Mouse (Mus musculus): ENCODE results near the gene Fbxw8. TPM values are rescaled to one million over a fixed set of nuclear protein-coding genes. Genes with fewer than 3 reads are reported as not detected.

The Fbxw8 gene
- polyA plus RNA-seq, 1 experiment from 2014 or later, result 7.1 TPM

DNA sequence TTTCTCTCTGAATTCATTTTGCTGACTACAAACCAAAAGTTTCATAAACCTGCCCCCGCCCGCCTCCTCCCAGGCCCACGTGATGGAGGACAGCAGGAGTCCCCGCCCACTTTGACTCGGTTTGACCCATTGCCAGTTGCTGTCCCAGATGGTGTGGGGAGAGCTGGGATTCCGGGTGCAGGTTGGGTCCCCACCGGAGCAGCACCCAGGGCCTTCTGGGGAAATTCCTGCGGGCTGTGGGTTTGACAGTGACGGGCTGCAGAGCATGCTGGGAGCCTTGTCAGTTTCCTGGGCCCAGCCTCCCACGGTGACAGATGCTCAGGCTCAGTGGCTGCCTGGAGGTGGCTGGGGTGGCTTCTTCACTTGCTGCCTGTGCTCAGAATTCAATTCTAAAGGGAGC, 125.8 kb downstream of the Fbxw8 start:
- Histone ChIP-seq H3K4me1 (ENCODE audit: insufficient read depth) (peaks cover 5% of the 10 kb centered on the region), H3K4me2 (ENCODE audit: low read depth, low read length) (peak overlapping the region; percentile 80), H3K27me3 (ENCODE audit: insufficient read depth, low read length) (peaks cover 55% of the 10 kb centered on the region), H3K36me3 (replicated peaks; ENCODE audit: insufficient read depth, low read length) (no peaks in the 10 kb centered on the region), H3K9ac (replicated peaks) (peak overlapping the region; percentile 26; the same call in 1 of the 2 replicates), H3K4me3 (ENCODE audit: low read depth, low read length) (peak overlapping the region; percentile 50), H3K9me3 (ENCODE audit: low read length) (no peaks in the 10 kb centered on the region), H3K27ac (ENCODE audit: low read depth) (no peak overlapping the region)
- TF ChIP-seq CTCF (IDR thresholded peaks at IDR 0.05; ENCODE audit: low read depth) (no peak), EP300 (IDR thresholded peaks at IDR 0.05; ENCODE audit: low read depth) (no peak)
- ATAC-seq (0 out of 2 replicates have a peak, but pooled peaks have one; percentile 21), DNase-seq (no peak)
- 2% methylated on average over 10 of the region's 10 CpGs for WGBS (ENCODE audit: insufficient replicate concordance)

DNA sequence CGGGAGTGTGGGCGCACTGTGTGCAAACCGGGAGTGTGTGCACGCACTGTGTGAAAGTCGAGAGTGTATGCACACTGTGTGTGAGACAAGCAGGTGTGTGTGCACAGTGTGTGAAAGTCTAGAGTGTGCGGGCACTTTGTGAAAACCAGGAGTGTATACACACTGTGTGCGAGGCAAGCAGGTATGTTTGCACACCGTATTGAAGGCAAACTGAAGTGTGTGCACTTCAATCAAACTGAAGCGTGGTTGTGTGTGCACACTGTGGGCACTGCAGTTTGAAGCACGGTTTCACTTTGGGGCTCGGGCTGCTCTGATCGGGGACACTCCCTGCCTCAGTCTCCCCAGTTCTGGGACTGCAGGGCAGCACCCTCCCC, 126.2 kb downstream of the Fbxw8 start:
- TF ChIP-seq EP300 (IDR thresholded peaks at IDR 0.05; ENCODE audit: low read depth) (no peak), CTCF (IDR thresholded peaks at IDR 0.05; ENCODE audit: low read depth) (no peak)
- peak overlapping the region; percentile 26; the same call in 1 of the 2 replicates for H3K9ac ChIP-seq (replicated peaks)
- no peak overlapping the region for H3K27ac ChIP-seq (ENCODE audit: low read depth)
- H3K9me3 ChIP-seq (ENCODE audit: low read length), result no peaks in the 10 kb centered on the region
- DNase-seq (no peak), ATAC-seq (peak; percentile 12; the same call in 1 of the 2 replicates)
- no peaks in the 10 kb centered on the region for H3K36me3 ChIP-seq (replicated peaks; ENCODE audit: insufficient read depth, low read length)
- H3K4me3 ChIP-seq (ENCODE audit: low read depth, low read length), result peak overlapping the region; percentile 50
- under 1% methylated on average over 12 of the region's 12 CpGs for WGBS (ENCODE audit: insufficient replicate concordance)
- H3K4me2 ChIP-seq (ENCODE audit: low read depth, low read length), result peak overlapping the region; percentile 80
- peaks cover 55% of the 10 kb centered on the region for H3K27me3 ChIP-seq (ENCODE audit: insufficient read depth, low read length)
- peaks cover 5% of the 10 kb centered on the region for H3K4me1 ChIP-seq (ENCODE audit: insufficient read depth)

DNA sequence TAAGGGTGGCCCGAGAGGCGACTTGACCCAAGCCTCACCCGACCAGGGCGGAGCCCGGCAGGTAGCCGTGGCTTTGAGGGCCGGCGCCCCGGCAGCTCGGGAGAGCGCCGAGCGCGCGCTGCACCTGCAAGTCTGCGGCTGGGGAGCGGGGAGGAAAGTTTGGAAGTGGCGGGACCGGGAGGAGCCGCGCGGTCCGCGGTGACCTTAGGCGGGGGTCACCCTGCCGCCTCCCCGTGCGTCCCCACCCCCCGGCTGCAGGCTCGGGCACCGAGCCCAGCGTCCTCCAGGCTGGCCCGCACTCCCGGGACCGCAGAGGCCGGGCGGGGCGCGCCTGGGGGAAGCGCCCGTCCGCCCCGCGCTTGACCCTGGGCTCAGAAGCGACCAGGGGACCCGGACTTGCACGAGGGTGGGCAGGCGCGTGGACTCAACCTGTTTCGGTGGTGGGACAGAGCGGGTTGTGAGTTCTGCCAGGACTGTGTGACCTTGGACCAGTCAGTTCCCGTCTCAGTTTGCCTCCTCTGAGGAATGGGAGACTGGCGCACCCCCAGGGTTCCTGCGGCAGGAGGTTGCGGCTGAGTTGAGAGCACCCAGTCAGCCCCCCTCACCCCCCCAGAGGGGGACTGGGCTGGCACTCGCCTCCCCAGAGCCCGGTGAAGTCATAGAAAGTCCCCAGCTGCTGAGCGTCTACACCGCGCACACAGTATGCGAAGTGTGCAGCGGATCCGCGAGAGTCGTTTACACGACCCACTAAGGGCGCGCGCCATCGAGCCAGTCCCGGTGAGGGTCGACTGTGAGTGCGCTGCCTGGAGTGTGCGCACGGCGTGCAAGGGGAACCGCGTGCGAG, 126.9 kb downstream of the Fbxw8 start:
- Histone ChIP-seq H3K36me3 (replicated peaks; ENCODE audit: insufficient read depth, low read length) (no peaks in the 10 kb centered on the region), H3K9ac (replicated peaks) (no peak overlapping the region), H3K4me3 (ENCODE audit: low read depth, low read length) (peak overlapping the region; percentile 50), H3K4me2 (ENCODE audit: low read depth, low read length) (peak overlapping the region; percentile 80), H3K9me3 (ENCODE audit: low read length) (no peaks in the 10 kb centered on the region), H3K27ac (ENCODE audit: low read depth) (no peak overlapping the region), H3K4me1 (ENCODE audit: insufficient read depth) (peaks cover 5% of the 10 kb centered on the region), H3K27me3 (ENCODE audit: insufficient read depth, low read length) (peaks cover 55% of the 10 kb centered on the region)
- TF ChIP-seq CTCF (IDR thresholded peaks at IDR 0.05; ENCODE audit: low read depth) (no peak), EP300 (IDR thresholded peaks at IDR 0.05; ENCODE audit: low read depth) (no peak)
- WGBS (ENCODE audit: insufficient replicate concordance), result under 1% methylated on average over 63 of the region's 79 CpGs
- DNase-seq (no peak), ATAC-seq (peak; percentile 6; the same call in 1 of the 2 replicates)

DNA sequence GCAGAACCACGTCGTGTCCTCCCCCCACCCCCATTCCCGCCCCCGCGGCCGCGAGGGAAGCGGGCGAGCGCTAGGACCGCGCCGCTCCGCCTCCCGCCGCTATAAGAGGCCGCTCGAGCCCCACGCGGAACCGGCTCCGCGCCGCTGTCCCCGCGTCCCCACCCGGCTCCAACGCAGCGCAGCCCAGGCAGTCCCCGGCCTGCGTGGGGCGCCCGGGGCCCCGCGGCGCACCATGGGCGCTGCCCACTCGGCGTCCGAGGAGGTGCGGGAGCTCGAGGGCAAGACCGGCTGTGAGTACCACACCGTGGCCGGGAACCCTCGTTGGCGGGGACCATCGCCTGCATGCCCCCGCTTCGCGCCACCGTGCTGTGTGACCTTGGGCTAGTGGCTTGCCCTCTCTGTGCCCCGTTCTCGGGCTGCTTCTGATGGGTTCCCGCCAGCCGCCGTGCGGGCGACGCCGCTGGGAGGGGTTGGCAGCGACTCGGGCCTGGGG, 127.5 kb downstream of the Fbxw8 start, which contains the start of gene Tesc:
Tesc (plus strand) TSS at position 46 of the 493 bp plus-strand sequence.
- Histone ChIP-seq H3K4me2 (ENCODE audit: low read depth, low read length) (peak within 1 kb of the TSS; percentile 80), H3K27me3 (ENCODE audit: insufficient read depth, low read length) (peaks cover 55% of the 10 kb centered on the region), H3K9ac (replicated peaks) (no peak within 1 kb of the TSS), H3K9me3 (ENCODE audit: low read length) (no peaks in the 10 kb centered on the region), H3K4me1 (ENCODE audit: insufficient read depth) (peaks cover 5% of the 10 kb centered on the region), H3K4me3 (ENCODE audit: low read depth, low read length) (peak within 1 kb of the TSS; percentile 50), H3K36me3 (replicated peaks; ENCODE audit: insufficient read depth, low read length) (no peaks in the 10 kb centered on the region), H3K27ac (ENCODE audit: low read depth) (no peak within 1 kb of the TSS)
- no peak for DNase-seq
- no peak for TF ChIP-seq EP300 (IDR thresholded peaks at IDR 0.05; ENCODE audit: low read depth)
- 1% methylated on average over 35 of the region's 63 CpGs for WGBS (ENCODE audit: insufficient replicate concordance)
- no peak for ATAC-seq

DNA sequence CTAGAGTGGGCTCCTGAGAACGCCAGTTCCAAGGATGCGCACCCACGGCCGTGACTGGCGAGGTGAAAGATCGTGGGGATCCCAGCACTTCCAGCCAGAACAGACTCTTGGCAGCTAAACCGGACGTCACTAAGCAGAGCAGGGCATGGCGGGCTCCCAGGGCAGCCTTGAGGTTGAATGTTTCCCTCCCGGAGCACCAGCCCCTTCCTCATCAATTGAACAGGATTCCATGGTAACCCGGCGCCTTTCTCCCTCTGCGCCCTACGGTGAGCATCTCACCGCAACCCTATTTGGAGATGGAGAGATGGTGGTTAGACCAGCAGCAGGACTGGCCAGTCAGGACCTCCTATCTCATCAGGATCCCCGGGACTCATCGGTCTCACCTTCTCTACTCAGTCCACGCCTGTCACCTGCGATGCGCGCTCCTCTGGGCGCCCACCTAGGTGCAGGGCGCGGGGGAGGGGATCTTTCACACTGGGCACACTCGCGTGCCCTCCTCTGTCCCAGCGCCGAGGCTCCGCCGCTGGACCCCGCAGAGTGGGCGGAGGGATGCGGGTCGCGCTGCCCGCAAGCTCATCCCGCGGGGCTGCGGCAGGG, 128.1 kb downstream of the Fbxw8 start:
- WGBS (ENCODE audit: insufficient replicate concordance), result 3% methylated on average over 38 of the region's 39 CpGs
- ATAC-seq (no peak), DNase-seq (no peak)
- no peak for TF ChIP-seq CTCF (IDR thresholded peaks at IDR 0.05; ENCODE audit: low read depth)
- no peak for TF ChIP-seq EP300 (IDR thresholded peaks at IDR 0.05; ENCODE audit: low read depth)
- Histone ChIP-seq H3K27ac (ENCODE audit: low read depth) (no peak overlapping the region), H3K4me1 (ENCODE audit: insufficient read depth) (peaks cover 5% of the 10 kb centered on the region), H3K9me3 (ENCODE audit: low read length) (no peaks in the 10 kb centered on the region), H3K9ac (replicated peaks) (no peak overlapping the region), H3K4me2 (ENCODE audit: low read depth, low read length) (peak overlapping the region; percentile 80), H3K27me3 (ENCODE audit: insufficient read depth, low read length) (peaks cover 55% of the 10 kb centered on the region), H3K4me3 (ENCODE audit: low read depth, low read length) (peak overlapping the region; percentile 50), H3K36me3 (replicated peaks; ENCODE audit: insufficient read depth, low read length) (no peaks in the 10 kb centered on the region)

DNA sequence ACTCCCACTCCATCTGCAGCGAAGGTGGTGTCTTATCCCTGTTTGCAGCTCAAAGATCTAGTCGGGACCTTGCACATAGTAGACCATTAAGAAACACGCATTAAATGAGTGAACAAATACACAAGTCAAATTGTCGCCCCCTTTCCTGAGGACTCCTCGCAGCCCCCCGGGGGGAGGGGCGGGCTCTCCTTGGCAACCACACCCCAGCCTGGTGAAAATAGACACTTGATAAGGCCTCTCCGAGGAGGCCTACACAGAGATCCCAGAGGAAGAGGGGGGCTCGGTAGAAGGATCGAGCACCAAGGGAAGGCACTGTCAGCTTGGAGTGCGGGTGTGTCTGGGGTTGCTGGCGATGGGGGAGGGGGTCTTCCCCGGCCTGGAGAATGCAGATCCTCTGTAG, 128.9 kb downstream of the Fbxw8 start:
- H3K4me1 ChIP-seq (ENCODE audit: insufficient read depth), result peaks cover 5% of the 10 kb centered on the region
- no peak overlapping the region for H3K4me3 ChIP-seq (ENCODE audit: low read depth, low read length)
- H3K36me3 ChIP-seq (replicated peaks; ENCODE audit: insufficient read depth, low read length), result no peaks in the 10 kb centered on the region
- H3K9me3 ChIP-seq (ENCODE audit: low read length), result no peaks in the 10 kb centered on the region
- WGBS (ENCODE audit: insufficient replicate concordance), result 7% methylated on average over 13 of the region's 13 CpGs
- no peak overlapping the region for H3K4me2 ChIP-seq (ENCODE audit: low read depth, low read length)
- TF ChIP-seq CTCF (IDR thresholded peaks at IDR 0.05; ENCODE audit: low read depth) (no peak), EP300 (IDR thresholded peaks at IDR 0.05; ENCODE audit: low read depth) (no peak)
- ATAC-seq (no peak), DNase-seq (no peak)
- peaks cover 55% of the 10 kb centered on the region for H3K27me3 ChIP-seq (ENCODE audit: insufficient read depth, low read length)
- H3K9ac ChIP-seq (replicated peaks), result no peak overlapping the region
- no peak overlapping the region for H3K27ac ChIP-seq (ENCODE audit: low read depth)
